Mouse (Mus musculus): ENCODE results near the gene E130208F15Rik.

GRCm38 (mm10) chr7:30346635-30347379, 25.3 kb downstream of the E130208F15Rik start:
- TF ChIP-seq CTCF (IDR thresholded peaks at IDR 0.05; ENCODE audit: low read depth) (no peak), EP300 (IDR thresholded peaks at IDR 0.05; ENCODE audit: low read depth) (no peak)

Data from liver, postnatal 0 days (tissue).